In genomic region chr10:80281304-80281703, GRCm38 (mm10) we compare ENCODE assay signal across 8 mouse cellular contexts. TPM values are rescaled to one million over a fixed set of nuclear protein-coding genes. Genes with fewer than 3 reads are reported as not detected.
DNase-seq lines count a peak whose midpoint lies in the region; ATAC-seq lines count a peak whose summit lies in the region.

No protein-coding gene starts in this region.

- 0 out of 2 replicates have a peak overlapping the region, but pooled peaks have one; percentile 19 for H3K9ac ChIP-seq in hindbrain, embryonic 12.5 days

- no peak overlapping the region for H3K4me2 ChIP-seq in hindbrain, embryonic 12.5 days (replicated peaks)

- H3K27me3 ChIP-seq in hindbrain, embryonic 12.5 days = no peaks in the 10 kb centered on the region

- peaks cover 94% of the 10 kb centered on the region for H3K36me3 ChIP-seq in hindbrain, embryonic 12.5 days

- WGBS in hindbrain, embryonic 12.5 days = 82% methylated on average over 7 of the region's 7 CpGs

- peaks cover 12% of the 10 kb centered on the region; the same call in 1 of the 2 replicates for H3K4me1 ChIP-seq in hindbrain, embryonic 12.5 days

- peak; percentile 78 for DNase-seq in adrenal gland, adult 2 months
- DNase-seq in adrenal gland, adult 18-20 months (ENCODE audit: low spot score in 2 of 2) = no peak
- peak; percentile 70 for DNase-seq in adrenal gland, postnatal 10 days
- peak; percentile 59 to 76 for DNase-seq in kidney, postnatal 4 days
- DNase-seq in left cerebral cortex, adult 11 months (ENCODE audit: low spot score) = no peak
- no peak for DNase-seq in c-Kit-positive CD71-positive TER-119-positive erythroid progenitor cells, embryonic 14.5 days (ENCODE audit: low spot score)

- no peak overlapping the region for H3K4me3 ChIP-seq in hindbrain, embryonic 12.5 days

- H3K27ac ChIP-seq in hindbrain, embryonic 12.5 days = 0 out of 2 replicates have a peak overlapping the region, but pooled peaks have one; percentile 40

- ATAC-seq in hindbrain, embryonic 12.5 days (ENCODE audit: low FRiP score) = 0 out of 2 replicates have a peak, but pooled peaks have one; percentile 12
- no peak for ATAC-seq in granulocyte monocyte progenitor cell, adult 5-6 weeks (replicated peaks; ENCODE audit: poor library complexity, severe bottlenecking)

- H3K9me3 ChIP-seq in hindbrain, embryonic 12.5 days (replicated peaks) = no peaks in the 10 kb centered on the region

RNA-seq across cellular contexts. Expression of gene Rps15, which starts 10.9 kb away (rescaled TPM):
- total RNA-seq in adrenal gland, adult 2 months (2021) = 1,000 to 10,000 TPM; 1,320 to 1,332 TPM
- 1,020 and 1,031 TPM in 2 replicates for polyA plus RNA-seq in adrenal gland, adult 2 months (2012; rRNA removed)
- total RNA-seq in adrenal gland, adult 18-20 months (2021) = 1,000 to 10,000 TPM; 1,162 to 1,195 TPM
- 1,000 to 10,000 TPM; 1,216 to 1,243 TPM for total RNA-seq in adrenal gland, postnatal 10 days (2021)
- polyA plus RNA-seq in hindbrain, embryonic 12.5 days (2016; fragmentation: Nextera tagmentation; extraction: Ambion mirVana) = 530 and 668 TPM in 2 replicates
- 3,725 and 3,829 TPM in 2 replicates for total RNA-seq in granulocyte monocyte progenitor cell, adult 5-6 weeks (2014; fragmentation: Nextera tagmentation)
- 2,646 and 2,810 TPM in 2 replicates for total RNA-seq in granulocyte monocyte progenitor cell, adult 5-6 weeks (2017)

RNA-seq across cellular contexts. Expression of gene Apc2, which starts 14.5 kb away (rescaled TPM):
- total RNA-seq in adrenal gland, adult 2 months (2021) = 1 to 10 TPM in 1 of 2 experiments, under 1 TPM in 1; 0.72 to 3.0 TPM
- polyA plus RNA-seq in adrenal gland, adult 2 months (2012; rRNA removed) = 2.5 and 4.0 TPM in 2 replicates
- 1 to 10 TPM; 1.8 to 2.0 TPM for total RNA-seq in adrenal gland, adult 18-20 months (2021)
- total RNA-seq in adrenal gland, postnatal 10 days (2021) = 1 to 10 TPM; 2.7 to 5.6 TPM
- 170 and 191 TPM in 2 replicates for polyA plus RNA-seq in hindbrain, embryonic 12.5 days (2016; fragmentation: Nextera tagmentation; extraction: Ambion mirVana)
- not detected in 2 replicates for total RNA-seq in granulocyte monocyte progenitor cell, adult 5-6 weeks (2014; fragmentation: Nextera tagmentation)
- not detected in 2 replicates for total RNA-seq in granulocyte monocyte progenitor cell, adult 5-6 weeks (2017)

RNA-seq across cellular contexts. Expression of gene Dazap1, which starts 20.0 kb away (rescaled TPM):
- 100 to 1,000 TPM in 1 of 2 experiments, 10 to 100 TPM in 1; 72.1 to 101 TPM for total RNA-seq in adrenal gland, adult 2 months (2021)
- polyA plus RNA-seq in adrenal gland, adult 2 months (2012; rRNA removed) = 102 and 119 TPM in 2 replicates
- 100 to 1,000 TPM in 1 of 2 experiments, 10 to 100 TPM in 1; 90.2 to 100 TPM for total RNA-seq in adrenal gland, adult 18-20 months (2021)
- total RNA-seq in adrenal gland, postnatal 10 days (2021) = 100 to 1,000 TPM in 1 of 2 experiments, 10 to 100 TPM in 1; 93.6 to 121 TPM
- polyA plus RNA-seq in hindbrain, embryonic 12.5 days (2016; fragmentation: Nextera tagmentation; extraction: Ambion mirVana) = 67.1 and 76.9 TPM in 2 replicates
- total RNA-seq in granulocyte monocyte progenitor cell, adult 5-6 weeks (2014; fragmentation: Nextera tagmentation) = 128 and 145 TPM in 2 replicates
- total RNA-seq in granulocyte monocyte progenitor cell, adult 5-6 weeks (2017) = 154 and 157 TPM in 2 replicates

RNA-seq across cellular contexts. Expression of gene Gamt, which starts 20.5 kb away (rescaled TPM):
- total RNA-seq in adrenal gland, adult 2 months (2021) = 100 to 1,000 TPM; 246 to 281 TPM
- polyA plus RNA-seq in adrenal gland, adult 2 months (2012; rRNA removed) = 820 and 833 TPM in 2 replicates
- total RNA-seq in adrenal gland, adult 18-20 months (2021) = 100 to 1,000 TPM; 146 to 236 TPM
- 100 to 1,000 TPM; 164 to 167 TPM for total RNA-seq in adrenal gland, postnatal 10 days (2021)
- 26.6 and 29.6 TPM in 2 replicates for polyA plus RNA-seq in hindbrain, embryonic 12.5 days (2016; fragmentation: Nextera tagmentation; extraction: Ambion mirVana)
- 4.8 and 6.9 TPM in 2 replicates for total RNA-seq in granulocyte monocyte progenitor cell, adult 5-6 weeks (2014; fragmentation: Nextera tagmentation)
- 3.1 and 5.7 TPM in 2 replicates for total RNA-seq in granulocyte monocyte progenitor cell, adult 5-6 weeks (2017)

RNA-seq across cellular contexts. Expression of gene Ndufs7, which starts 32.4 kb away (rescaled TPM):
- 100 to 1,000 TPM; 295 to 337 TPM for total RNA-seq in adrenal gland, adult 2 months (2021)
- polyA plus RNA-seq in adrenal gland, adult 2 months (2012; rRNA removed) = 1,122 and 1,204 TPM in 2 replicates
- 100 to 1,000 TPM; 294 to 370 TPM for total RNA-seq in adrenal gland, adult 18-20 months (2021)
- total RNA-seq in adrenal gland, postnatal 10 days (2021) = 100 to 1,000 TPM; 470 to 572 TPM
- 177 and 220 TPM in 2 replicates for polyA plus RNA-seq in hindbrain, embryonic 12.5 days (2016; fragmentation: Nextera tagmentation; extraction: Ambion mirVana)
- total RNA-seq in granulocyte monocyte progenitor cell, adult 5-6 weeks (2014; fragmentation: Nextera tagmentation) = 109 and 191 TPM in 2 replicates
- 97.9 and 124 TPM in 2 replicates for total RNA-seq in granulocyte monocyte progenitor cell, adult 5-6 weeks (2017)

Comparison
In these comparisons a context has a peak if more than half of its experiments do, and no peak if none do; other contexts are left out.
1. DNase-seq: peak in adrenal gland, adult 2 months (single experiment), adrenal gland, postnatal 10 days (single experiment) and kidney, postnatal 4 days (2 of 2); none in adrenal gland, adult 18-20 months (0 of 2), left cerebral cortex, adult 11 months (single experiment) and c-Kit-positive CD71-positive TER-119-positive erythroid progenitor cells, embryonic 14.5 days (single experiment).